Mouse (Mus musculus): ENCODE measurements around the gene Dhps. TPM values are rescaled to one million over a fixed set of nuclear protein-coding genes. Genes with fewer than 3 reads are reported as not detected.
A peak's percentile ranks its signal among the peaks of the same experiment; 100 is the strongest.

The Dhps gene
- polyA plus RNA-seq (2011; ENCODE audit: insufficient read length, low read depth, missing spikeins): 36.1 and 36.7 TPM in 2 replicates

DNA sequence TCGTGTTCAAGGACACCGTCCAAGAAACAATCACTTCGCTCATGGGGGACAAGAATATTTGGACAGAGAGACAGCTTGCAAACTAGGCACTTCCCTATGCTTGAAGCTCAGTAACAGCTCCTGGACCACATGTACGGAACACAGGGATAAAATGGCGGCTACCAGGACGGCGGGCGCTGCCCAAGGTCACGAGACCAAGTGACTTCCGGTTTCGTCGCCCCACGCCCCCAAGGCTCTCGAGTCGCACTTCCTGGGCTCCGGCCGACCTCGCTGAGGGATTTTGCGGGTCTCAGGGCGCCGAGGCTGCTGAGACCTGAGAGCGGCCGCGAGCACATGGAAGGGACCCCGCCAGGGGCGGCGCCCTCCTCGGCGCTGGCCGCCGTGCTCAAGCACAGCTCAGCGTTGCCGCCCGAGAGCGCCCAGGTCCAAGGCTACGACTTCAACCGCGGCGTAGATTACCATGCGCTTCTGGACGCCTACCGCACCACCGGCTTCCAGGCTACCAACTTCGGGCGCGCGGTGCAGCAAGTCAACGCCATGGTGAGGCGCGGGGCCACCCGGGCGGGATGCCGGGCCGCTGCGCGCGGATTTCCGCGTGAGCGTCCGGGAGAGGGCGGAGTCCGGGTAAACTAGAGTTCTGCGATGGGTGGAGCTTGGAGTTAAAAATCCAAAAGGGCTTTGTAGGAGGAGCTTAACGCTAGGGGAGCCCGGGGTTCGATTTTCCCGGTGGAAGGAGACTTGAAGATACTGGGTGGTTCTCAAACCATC, at the start of gene Dhps:
Dhps (plus strand) TSS at position 244 of the 768 bp plus-strand sequence.
- Histone ChIP-seq H3K27ac (ENCODE audit: insufficient read depth, low read length) (peak within 1 kb of the TSS; percentile 96), H3K4me1 (ENCODE audit: control insufficient read depth, insufficient read depth, low read length) (peaks cover 5% of the 10 kb centered on the region; the same call in 1 of the 2 replicates), H3K4me3 (ENCODE audit: insufficient read depth, low read length) (peak within 1 kb of the TSS; percentile 85)
- TF ChIP-seq POLR2A (IDR thresholded peaks at IDR 0.05; ENCODE audit: low read depth, low read length) (peak; percentile 67), CTCF (IDR thresholded peaks at IDR 0.05; ENCODE audit: borderline replicate concordance, insufficient read depth, low read length) (no peak)

DNA sequence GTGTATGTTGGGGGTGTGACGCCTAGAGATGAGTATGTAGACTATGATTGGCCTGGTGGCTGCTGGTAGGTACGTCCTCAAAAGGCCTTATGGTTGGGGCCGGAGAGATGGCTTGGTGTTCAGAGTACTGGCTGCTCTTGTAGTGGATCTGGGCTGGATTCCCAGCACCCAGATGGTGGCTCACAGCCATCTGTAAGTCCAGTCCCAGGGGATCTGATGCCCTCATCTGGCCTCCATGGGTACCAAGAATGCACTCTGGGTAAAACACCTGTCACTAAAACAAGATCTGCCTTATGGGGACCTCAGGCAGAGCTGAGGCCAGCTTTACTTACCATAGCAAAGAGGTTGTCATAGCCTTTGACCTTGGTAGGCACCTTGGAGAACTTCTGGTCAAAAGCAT, 47.7 kb upstream of the Dhps start:
- H3K27ac ChIP-seq (ENCODE audit: insufficient read depth, low read length): no peak overlapping the region
- H3K4me1 ChIP-seq (ENCODE audit: control insufficient read depth, insufficient read depth, low read length): peaks cover 13% of the 10 kb centered on the region
- TF ChIP-seq CTCF (IDR thresholded peaks at IDR 0.05; ENCODE audit: borderline replicate concordance, insufficient read depth, low read length) (no peak), POLR2A (IDR thresholded peaks at IDR 0.05; ENCODE audit: low read depth, low read length) (no peak)
- H3K4me3 ChIP-seq (ENCODE audit: insufficient read depth, low read length): peak overlapping the region; percentile 94

GRCm38 (mm10) chr8:85025098-85025932, 46.2 kb upstream of the Dhps start, which contains the start of gene Asna1:
Asna1 (minus strand) TSS chr8:85025281.
- TF ChIP-seq CTCF (IDR thresholded peaks at IDR 0.05; ENCODE audit: borderline replicate concordance, insufficient read depth, low read length) (no peak), POLR2A (IDR thresholded peaks at IDR 0.05; ENCODE audit: low read depth, low read length) (peak; percentile 74)
- H3K27ac ChIP-seq (ENCODE audit: insufficient read depth, low read length): peak within 1 kb of the TSS; percentile 81
- peaks cover 13% of the 10 kb centered on the region for H3K4me1 ChIP-seq (ENCODE audit: control insufficient read depth, insufficient read depth, low read length)
- peak within 1 kb of the TSS; percentile 94 for H3K4me3 ChIP-seq (ENCODE audit: insufficient read depth, low read length)

GRCm38 (mm10) chr8:85026670-85027515, 44.7 kb upstream of the Dhps start, which contains the start of gene Trir:
Trir (plus strand) TSS chr8:85026823.
- TF ChIP-seq CTCF (IDR thresholded peaks at IDR 0.05; ENCODE audit: borderline replicate concordance, insufficient read depth, low read length) (no peak), POLR2A (IDR thresholded peaks at IDR 0.05; ENCODE audit: low read depth, low read length) (peak; percentile 95)
- peak within 1 kb of the TSS; percentile 94 for H3K4me3 ChIP-seq (ENCODE audit: insufficient read depth, low read length)

GRCm38 (mm10) chr8:85027516-85027855, 44.1 kb upstream of the Dhps start:
- Histone ChIP-seq H3K4me3 (ENCODE audit: insufficient read depth, low read length) (peak overlapping the region; percentile 94), H3K4me1 (ENCODE audit: control insufficient read depth, insufficient read depth, low read length) (peaks cover 13% of the 10 kb centered on the region), H3K27ac (ENCODE audit: insufficient read depth, low read length) (peak overlapping the region; percentile 6; the same call in 1 of the 2 replicates)
- TF ChIP-seq CTCF (IDR thresholded peaks at IDR 0.05; ENCODE audit: borderline replicate concordance, insufficient read depth, low read length) (no peak), POLR2A (IDR thresholded peaks at IDR 0.05; ENCODE audit: low read depth, low read length) (0 out of 2 replicates have a peak, but pooled peaks have one; percentile 2)

More at GRCm38 (mm10) chr8:85026670-85027515, 44.7 kb upstream of the Dhps start, which contains the start of gene Trir:
- H3K4me1 ChIP-seq (ENCODE audit: control insufficient read depth, insufficient read depth, low read length): peaks cover 13% of the 10 kb centered on the region
- H3K27ac ChIP-seq (ENCODE audit: insufficient read depth, low read length): peak within 1 kb of the TSS; percentile 80

- Histone ChIP-seq H3K4me1 (ENCODE audit: control insufficient read depth, insufficient read depth, low read length) (peaks cover 14% of the 10 kb centered on the region), H3K27ac (ENCODE audit: insufficient read depth, low read length) (no peak overlapping the region), H3K4me3 (ENCODE audit: insufficient read depth, low read length) (peak overlapping the region; percentile 94)
- TF ChIP-seq POLR2A (IDR thresholded peaks at IDR 0.05; ENCODE audit: low read depth, low read length) (no peak), CTCF (IDR thresholded peaks at IDR 0.05; ENCODE audit: borderline replicate concordance, insufficient read depth, low read length) (no peak)
Measured at GRCm38 (mm10) chr8:85027922-85028321, 43.6 kb upstream of the Dhps start.

GRCm38 (mm10) chr8:85029271-85029670, 42.3 kb upstream of the Dhps start:
- H3K4me3 ChIP-seq (ENCODE audit: insufficient read depth, low read length): peak overlapping the region; percentile 94; the same call in 1 of the 2 replicates
- H3K4me1 ChIP-seq (ENCODE audit: control insufficient read depth, insufficient read depth, low read length): peaks cover 12% of the 10 kb centered on the region
- no peak overlapping the region for H3K27ac ChIP-seq (ENCODE audit: insufficient read depth, low read length)
- TF ChIP-seq POLR2A (IDR thresholded peaks at IDR 0.05; ENCODE audit: low read depth, low read length) (no peak), CTCF (IDR thresholded peaks at IDR 0.05; ENCODE audit: borderline replicate concordance, insufficient read depth, low read length) (no peak)

DNA sequence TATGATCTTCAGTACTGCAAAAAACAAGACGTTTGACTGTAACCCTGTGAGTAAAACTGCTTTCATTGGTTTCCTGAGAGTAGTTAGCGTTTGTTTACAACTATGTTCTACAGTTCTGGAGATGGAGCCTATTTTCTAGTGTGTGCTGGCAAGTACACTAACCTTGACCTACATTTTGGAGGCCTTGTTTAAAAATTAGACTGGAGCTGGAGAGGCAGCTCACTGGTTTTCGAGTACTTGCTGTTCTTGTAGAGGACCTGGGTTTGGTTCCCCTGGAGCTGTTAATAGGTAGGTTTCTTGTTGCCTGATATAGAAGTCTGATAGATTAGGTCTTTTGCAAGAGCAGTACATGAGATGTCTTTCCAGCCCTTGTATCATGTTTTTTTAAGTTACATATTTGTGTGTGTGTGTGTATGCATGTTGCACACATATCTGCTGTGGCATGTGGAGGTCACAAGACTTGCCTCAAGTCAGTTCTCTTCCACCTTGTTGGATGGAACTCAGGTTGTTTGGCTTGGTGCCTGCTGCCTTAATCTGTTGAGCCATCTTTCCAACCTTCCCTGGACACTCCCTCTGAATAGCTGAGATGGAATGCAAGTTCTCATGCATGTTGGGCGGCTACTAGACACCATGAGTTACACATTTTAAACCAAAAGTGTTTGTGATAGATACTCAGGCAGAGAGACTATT, 38.8 kb upstream of the Dhps start:
- no peak for TF ChIP-seq POLR2A (IDR thresholded peaks at IDR 0.05; ENCODE audit: low read depth, low read length)
- no peak for TF ChIP-seq CTCF (IDR thresholded peaks at IDR 0.05; ENCODE audit: borderline replicate concordance, insufficient read depth, low read length)
- Histone ChIP-seq H3K4me3 (ENCODE audit: insufficient read depth, low read length) (no peak overlapping the region), H3K4me1 (ENCODE audit: control insufficient read depth, insufficient read depth, low read length) (peaks cover 16% of the 10 kb centered on the region), H3K27ac (ENCODE audit: insufficient read depth, low read length) (no peak overlapping the region)

Data from embryonic fibroblast, embryonic 13.5 days (primary cell).